Mouse (Mus musculus) cerebellum, adult 18-20 months (tissue): ENCODE measurements around the gene Zmynd12.

ENCODE experiments used
- DNase-seq, 2 experiments: peaks; one replicate each; pipeline ENCODE4 v3.0.0; 2021

Zmynd12 gene

GRCm38 (mm10) chr4:119450436-119450835 is 27.8 kb downstream of the Zmynd12 start:
- no peak for DNase-seq

GRCm38 (mm10) chr4:119453128-119453527 is 30.5 kb downstream of the Zmynd12 start:
- DNase-seq, result no peak

GRCm38 (mm10) chr4:119453533-119453932 is 30.9 kb downstream of the Zmynd12 start:
- DNase-seq, result no peak

- DNase-seq, result peak; percentile 31 to 50
Observed at GRCm38 (mm10) chr4:119460296-119460695, 37.7 kb downstream of the Zmynd12 start.

- DNase-seq, result peak; percentile 85
Observed at GRCm38 (mm10) chr4:119460728-119461141, 38.1 kb downstream of the Zmynd12 start.

GRCm38 (mm10) chr4:119462457-119462856 is 39.8 kb downstream of the Zmynd12 start:
- no peak for DNase-seq

- DNase-seq, result peak; percentile 78 to 84
Observed at GRCm38 (mm10) chr4:119462858-119463755, 40.5 kb downstream of the Zmynd12 start.

GRCm38 (mm10) chr4:119463756-119464419 is 41.3 kb downstream of the Zmynd12 start:
- no peak for DNase-seq

- peak in 1 of 2 experiments; percentile 18 for DNase-seq
Observed at GRCm38 (mm10) chr4:119465841-119466240, 43.2 kb downstream of the Zmynd12 start.

GRCm38 (mm10) chr4:119467720-119468380 is 45.2 kb downstream of the Zmynd12 start:
- peak; percentile 61 to 64 for DNase-seq

GRCm38 (mm10) chr4:119472545-119472944 is 49.9 kb downstream of the Zmynd12 start:
- DNase-seq, result no peak

- no peak for DNase-seq
Observed at GRCm38 (mm10) chr4:119473150-119473549, 50.5 kb downstream of the Zmynd12 start.

GRCm38 (mm10) chr4:119483051-119483450 is 60.4 kb downstream of the Zmynd12 start:
- DNase-seq, result no peak

GRCm38 (mm10) chr4:119484882-119485281 is 62.3 kb downstream of the Zmynd12 start:
- DNase-seq, result no peak

GRCm38 (mm10) chr4:119489666-119490065 is 67.1 kb downstream of the Zmynd12 start:
- no peak for DNase-seq

GRCm38 (mm10) chr4:119490806-119491205 is 68.2 kb downstream of the Zmynd12 start:
- DNase-seq, result peak; percentile 56

- peak; percentile 84 to 89 for DNase-seq
Observed at GRCm38 (mm10) chr4:119492291-119492932, 69.8 kb downstream of the Zmynd12 start, which contains the start of gene Rimkla. Rimkla (minus strand) TSS chr4:119492628.

- DNase-seq, result no peak
Observed at GRCm38 (mm10) chr4:119492933-119493327, 70.3 kb downstream of the Zmynd12 start.

- DNase-seq, result no peak
Observed at GRCm38 (mm10) chr4:119498319-119498848, 75.8 kb downstream of the Zmynd12 start.

- DNase-seq, result no peak
Observed at GRCm38 (mm10) chr4:119511591-119511990, 89.0 kb downstream of the Zmynd12 start.

- no peak for DNase-seq
Observed at GRCm38 (mm10) chr4:119512731-119513141, 90.1 kb downstream of the Zmynd12 start.
